Mouse (Mus musculus): ENCODE measurements around the gene Abcd3. TPM values are rescaled to one million over a fixed set of nuclear protein-coding genes. Genes with fewer than 3 reads are reported as not detected.

Gene Abcd3
- total and polyA plus RNA-seq, 3 experiments, result 14.8 to 61.4 (median 29.9) TPM

- H3K9ac ChIP-seq (ENCODE audit: control insufficient read depth, low read depth, low read length, poor library complexity, severe bottlenecking), result no peak overlapping the region
- H3K4me3 ChIP-seq (ENCODE audit: control insufficient read depth in 1 of 2, insufficient read depth in 1 of 2, low read depth in 2 of 2, low read length in 2 of 2), result no peak overlapping the region
- no peak for DNase-seq (ENCODE audit: low read depth, low spot score)
- H3K79me2 ChIP-seq (ENCODE audit: control insufficient read depth, insufficient read depth, low read length, poor library complexity), result no peaks in the 10 kb centered on the region
- no peaks in the 10 kb centered on the region for H3K36me3 ChIP-seq (ENCODE audit: control insufficient read depth in 1 of 2, insufficient read depth in 2 of 2, low read length in 2 of 2)
- TF ChIP-seq SIN3A (IDR thresholded peaks at IDR 0.05; ENCODE audit: low read length), result no peak
- TF ChIP-seq MEF2A (IDR thresholded peaks at IDR 0.05; ENCODE audit: extremely low read depth, insufficient replicate concordance, low read depth, low read length, poor library complexity, severe bottlenecking), result no peak
- peak; percentile 55; the same call in 1 of the 2 replicates for TF ChIP-seq USF1 (IDR thresholded peaks at IDR 0.05; ENCODE audit: low read depth, low read length)
- TF ChIP-seq ZNF384 (IDR thresholded peaks at IDR 0.05; ENCODE audit: low read depth, low read length), result no peak
- H3K27ac ChIP-seq (ENCODE audit: control insufficient read depth, low read depth, low read length), result no peak overlapping the region
- H3K27me3 ChIP-seq (ENCODE audit: control insufficient read depth in 1 of 2, insufficient read depth in 2 of 2, low read length in 2 of 2), result no peaks in the 10 kb centered on the region; a peak in 1 of 4 replicates
- no peaks in the 10 kb centered on the region for H3K4me1 ChIP-seq (ENCODE audit: control insufficient read depth in 1 of 2, insufficient read depth in 2 of 2, low read length in 2 of 2)
- no peaks in the 10 kb centered on the region for H3K9me3 ChIP-seq (replicated peaks; ENCODE audit: insufficient read depth, low read length)
Observed at GRCm38 (mm10) chr3:121735542-121735941, 79.6 kb downstream of the Abcd3 start.

- DNase-seq (ENCODE audit: low read depth, low spot score), result no peak
Observed at GRCm38 (mm10) chr3:121729678-121730077, 85.4 kb downstream of the Abcd3 start.

GRCm38 (mm10) chr3:121725651-121726050 is 89.5 kb downstream of the Abcd3 start:
- TF ChIP-seq TAL1 (IDR thresholded peaks at IDR 0.05; ENCODE audit: low read length) (no peak), UBTF (IDR thresholded peaks at IDR 0.05; ENCODE audit: borderline replicate concordance, insufficient read depth, low read depth, low read length) (no peak), MXI1 (IDR thresholded peaks at IDR 0.05; ENCODE audit: low read depth, low read length) (no peak), BHLHE40 (IDR thresholded peaks at IDR 0.05; ENCODE audit: borderline replicate concordance, low read depth, low read length) (no peak), ZKSCAN1 (IDR thresholded peaks at IDR 0.05; ENCODE audit: low read depth, low read length) (no peak), SIN3A (IDR thresholded peaks at IDR 0.05; ENCODE audit: low read length) (no peak), POLR2AphosphoS5 (IDR thresholded peaks at IDR 0.05; ENCODE audit: borderline replicate concordance, low read depth, low read length) (no peak), POLR2AphosphoS2 (IDR thresholded peaks at IDR 0.05; ENCODE audit: low read length) (no peak), KAT2A (conservative IDR thresholded peaks at IDR 0.05; ENCODE audit: low read depth, low read length) (no peak), ZC3H11A (IDR thresholded peaks at IDR 0.05; ENCODE audit: low read depth, low read length) (no peak), ZMIZ1 (IDR thresholded peaks at IDR 0.05; ENCODE audit: low read depth, low read length) (no peak), MYB (IDR thresholded peaks at IDR 0.05; ENCODE audit: low read depth, low read length) (no peak), MYC (IDR thresholded peaks at IDR 0.05; ENCODE audit: low read depth, low read length) (no peak), EP300 (IDR thresholded peaks at IDR 0.05; ENCODE audit: low read depth in 1 of 2, low read length in 2 of 2) (no peak), MEF2A (IDR thresholded peaks at IDR 0.05; ENCODE audit: extremely low read depth, insufficient replicate concordance, low read depth, low read length, poor library complexity, severe bottlenecking) (no peak), MAFK (IDR thresholded peaks at IDR 0.05; ENCODE audit: borderline replicate concordance, low read depth, low read length) (no peak)
- Histone ChIP-seq H3K27me3 (ENCODE audit: control insufficient read depth in 1 of 2, insufficient read depth in 2 of 2, low read length in 2 of 2) (no peaks in the 10 kb centered on the region), H3K79me2 (ENCODE audit: control insufficient read depth, insufficient read depth, low read length, poor library complexity) (no peaks in the 10 kb centered on the region), H3K9ac (ENCODE audit: control insufficient read depth, low read depth, low read length, poor library complexity, severe bottlenecking) (no peak overlapping the region), H3K9me3 (replicated peaks; ENCODE audit: insufficient read depth, low read length) (no peaks in the 10 kb centered on the region), H3K4me3 (ENCODE audit: control insufficient read depth in 1 of 2, insufficient read depth in 1 of 2, low read depth in 2 of 2, low read length in 2 of 2) (no peak overlapping the region), H3K36me3 (ENCODE audit: control insufficient read depth in 1 of 2, insufficient read depth in 2 of 2, low read length in 2 of 2) (no peaks in the 10 kb centered on the region), H3K4me1 (ENCODE audit: control insufficient read depth in 1 of 2, insufficient read depth in 2 of 2, low read length in 2 of 2) (no peaks in the 10 kb centered on the region), H3K27ac (ENCODE audit: control insufficient read depth, low read depth, low read length) (no peak overlapping the region)
- no peak for DNase-seq (ENCODE audit: low read depth, low spot score)

More at GRCm38 (mm10) chr3:121729678-121730077, 85.4 kb downstream of the Abcd3 start:
- Histone ChIP-seq H3K4me3 (ENCODE audit: control insufficient read depth in 1 of 2, insufficient read depth in 1 of 2, low read depth in 2 of 2, low read length in 2 of 2) (no peak overlapping the region), H3K9ac (ENCODE audit: control insufficient read depth, low read depth, low read length, poor library complexity, severe bottlenecking) (no peak overlapping the region), H3K27ac (ENCODE audit: control insufficient read depth, low read depth, low read length) (no peak overlapping the region), H3K27me3 (ENCODE audit: control insufficient read depth in 1 of 2, insufficient read depth in 2 of 2, low read length in 2 of 2) (no peaks in the 10 kb centered on the region; a peak in 1 of 4 replicates), H3K36me3 (ENCODE audit: control insufficient read depth in 1 of 2, insufficient read depth in 2 of 2, low read length in 2 of 2) (no peaks in the 10 kb centered on the region), H3K79me2 (ENCODE audit: control insufficient read depth, insufficient read depth, low read length, poor library complexity) (no peaks in the 10 kb centered on the region), H3K4me1 (ENCODE audit: control insufficient read depth in 1 of 2, insufficient read depth in 2 of 2, low read length in 2 of 2) (no peaks in the 10 kb centered on the region), H3K9me3 (replicated peaks; ENCODE audit: insufficient read depth, low read length) (no peaks in the 10 kb centered on the region)
- TF ChIP-seq TBP (IDR thresholded peaks at IDR 0.05; ENCODE audit: low read depth, low read length), result no peak
- no peak for TF ChIP-seq MYC (IDR thresholded peaks at IDR 0.05; ENCODE audit: low read depth, low read length)
- no peak for TF ChIP-seq EP300 (IDR thresholded peaks at IDR 0.05; ENCODE audit: low read depth in 1 of 2, low read length in 2 of 2)
- TF ChIP-seq SIN3A (IDR thresholded peaks at IDR 0.05; ENCODE audit: low read length), result no peak
- TF ChIP-seq MAX (IDR thresholded peaks at IDR 0.05; ENCODE audit: low read length), result no peak
- TF ChIP-seq RAD21 (IDR thresholded peaks at IDR 0.05; ENCODE audit: low read depth, low read length), result no peak
- TF ChIP-seq TAL1 (IDR thresholded peaks at IDR 0.05; ENCODE audit: low read length), result no peak

Measured in MEL (cell line).